Mouse (Mus musculus): ENCODE data around the gene Zbtb25. TPM values are rescaled to one million over a fixed set of nuclear protein-coding genes. Genes with fewer than 3 reads are reported as not detected.

The Zbtb25 gene
- polyA plus RNA-seq, 1 experiment from 2014 or later = 11.7 TPM

GRCm38 (mm10) chr12:76324679-76325431 lies 44.5 kb downstream of the Zbtb25 start, which contains the start of gene Akap5:
Gene Akap5 (plus strand): TSS chr12:76324891.
- no peaks in the 10 kb centered on the region for H3K9me3 ChIP-seq

DNA sequence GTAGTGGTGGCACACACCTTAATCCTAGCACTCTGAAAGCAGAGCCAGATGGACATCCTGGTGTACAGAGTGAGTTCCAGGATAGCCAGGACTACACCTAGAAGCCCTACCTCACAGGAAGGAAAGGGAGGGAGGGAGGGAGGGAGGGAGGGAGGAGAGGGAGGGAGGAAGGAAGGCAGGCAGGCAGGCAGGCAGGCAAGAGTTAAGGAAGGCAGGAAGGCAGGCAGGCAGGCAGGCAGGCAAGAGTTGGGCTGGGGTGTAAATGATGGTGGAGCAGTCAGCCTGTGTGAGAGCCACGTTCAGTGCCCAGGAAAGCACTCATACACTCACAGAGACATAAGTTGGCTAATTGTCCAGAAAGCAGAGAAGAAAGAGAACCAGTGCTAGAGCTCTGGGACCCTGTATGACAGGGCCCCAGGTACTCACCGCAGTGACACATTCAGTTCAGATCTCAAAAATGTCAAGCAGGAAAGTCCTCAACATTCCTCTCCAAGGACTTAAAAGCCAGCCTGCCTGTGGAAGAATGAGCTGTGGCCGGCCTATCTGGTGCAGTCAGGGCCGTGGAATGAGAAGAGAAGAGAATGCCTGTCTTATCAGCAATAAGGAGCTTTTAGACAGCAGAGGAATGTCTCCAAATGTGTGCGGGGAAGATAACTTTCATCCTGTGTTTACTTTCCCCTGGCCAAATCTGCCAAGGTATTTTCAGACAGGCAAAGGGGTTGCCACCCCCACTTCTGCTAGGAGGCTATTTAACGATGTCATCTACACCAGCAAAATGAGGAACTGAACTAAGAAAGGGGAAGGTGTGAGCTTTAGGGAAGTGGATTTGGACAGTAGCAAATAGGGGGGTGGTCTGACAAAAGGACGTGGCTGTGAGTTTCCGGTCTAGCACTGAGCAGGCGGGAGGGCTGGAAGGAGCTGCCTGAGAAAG lies 50.9 kb downstream of the Zbtb25 start:
- ATAC-seq = peak; percentile 57
- H3K4me3 ChIP-seq (replicated peaks) = no peak overlapping the region
- H3K27ac ChIP-seq = peak overlapping the region; percentile 36; the same call in 1 of the 2 replicates
- H3K4me1 ChIP-seq (replicated peaks) = no peaks in the 10 kb centered on the region
- no peak overlapping the region for H3K4me2 ChIP-seq (replicated peaks)
- H3K27me3 ChIP-seq (replicated peaks) = no peaks in the 10 kb centered on the region
- H3K9me3 ChIP-seq = no peaks in the 10 kb centered on the region
- 28% methylated on average over 9 of the region's 9 CpGs for WGBS
- no peak overlapping the region for H3K9ac ChIP-seq
- 0 out of 2 replicates have a peak, but pooled peaks cover 4% of the 10 kb centered on the region for H3K36me3 ChIP-seq

More at GRCm38 (mm10) chr12:76324679-76325431, 44.5 kb downstream of the Zbtb25 start, which contains the start of gene Akap5:
- Histone ChIP-seq H3K36me3 (0 out of 2 replicates have a peak, but pooled peaks cover 4% of the 10 kb centered on the region), H3K4me1 (replicated peaks) (0 out of 2 replicates have a peak, but pooled peaks cover 3% of the 10 kb centered on the region), H3K9ac (peak within 1 kb of the TSS; percentile 56), H3K4me3 (replicated peaks) (peak within 1 kb of the TSS; percentile 59), H3K4me2 (replicated peaks) (peak within 1 kb of the TSS; percentile 98), H3K27ac (no peak within 1 kb of the TSS), H3K27me3 (replicated peaks) (no peaks in the 10 kb centered on the region)
- under 1% methylated on average over 53 of the region's 53 CpGs for WGBS
- ATAC-seq = peak; percentile 96

GRCm38 (mm10) chr12:76311951-76312350 lies 57.5 kb downstream of the Zbtb25 start:
- 75% methylated on average over 8 of the region's 8 CpGs for whole genome bisulfite sequencing
- ATAC-seq = peak; percentile 50
- Histone ChIP-seq H3K9me3 (no peaks in the 10 kb centered on the region), H3K36me3 (no peaks in the 10 kb centered on the region), H3K4me3 (replicated peaks) (no peak overlapping the region), H3K4me1 (replicated peaks) (peaks cover 8% of the 10 kb centered on the region; the same call in 1 of the 2 replicates), H3K9ac (no peak overlapping the region), H3K4me2 (replicated peaks) (no peak overlapping the region), H3K27me3 (replicated peaks) (no peaks in the 10 kb centered on the region), H3K27ac (0 out of 2 replicates have a peak overlapping the region, but pooled peaks have one; percentile 20)

DNA sequence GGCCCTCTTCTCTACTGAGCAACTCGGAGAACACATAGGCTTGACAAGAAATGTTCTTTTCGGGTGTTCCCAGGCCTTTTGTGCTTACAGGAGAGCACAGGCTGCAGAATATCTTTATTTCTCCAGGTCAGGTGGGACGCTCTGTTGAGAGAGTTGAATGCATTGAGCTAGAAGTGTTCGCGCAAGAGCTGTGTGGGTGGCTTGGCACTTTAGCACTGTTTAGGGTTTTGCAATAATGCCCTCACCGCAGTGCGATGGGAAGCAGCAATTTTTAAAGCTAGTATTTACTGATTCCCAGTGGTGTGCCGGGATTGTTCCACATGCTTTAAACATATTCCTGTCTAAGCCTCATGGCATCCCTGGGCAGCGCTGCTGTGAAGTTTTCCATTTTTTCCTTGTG lies 58.2 kb downstream of the Zbtb25 start:
- ATAC-seq = no peak
- 87% methylated on average over 9 of the region's 9 CpGs for WGBS
- 0 out of 2 replicates have a peak overlapping the region, but pooled peaks have one; percentile 20 for H3K27ac ChIP-seq

GRCm38 (mm10) chr12:76310633-76311032 lies 58.8 kb downstream of the Zbtb25 start:
- H3K4me3 ChIP-seq (replicated peaks) = no peak overlapping the region
- ATAC-seq = no peak
- WGBS = 57% methylated on average over 6 of the region's 6 CpGs
- H3K9ac ChIP-seq = no peak overlapping the region
- no peaks in the 10 kb centered on the region for H3K9me3 ChIP-seq
- H3K27me3 ChIP-seq (replicated peaks) = no peaks in the 10 kb centered on the region
- no peak overlapping the region for H3K27ac ChIP-seq
- H3K36me3 ChIP-seq = no peaks in the 10 kb centered on the region; the same call in 1 of the 2 replicates
- H3K4me1 ChIP-seq (replicated peaks) = peaks cover 13% of the 10 kb centered on the region; the same call in 1 of the 2 replicates
- no peak overlapping the region for H3K4me2 ChIP-seq (replicated peaks)

More for the DNA sequence above, 58.2 kb downstream of the Zbtb25 start:
- H3K9me3 ChIP-seq = no peaks in the 10 kb centered on the region
- no peaks in the 10 kb centered on the region; the same call in 1 of the 2 replicates for H3K36me3 ChIP-seq
- no peak overlapping the region for H3K9ac ChIP-seq
- H3K27me3 ChIP-seq (replicated peaks) = no peaks in the 10 kb centered on the region
- H3K4me1 ChIP-seq (replicated peaks) = peaks cover 13% of the 10 kb centered on the region; the same call in 1 of the 2 replicates
- no peak overlapping the region for H3K4me3 ChIP-seq (replicated peaks)
- no peak overlapping the region for H3K4me2 ChIP-seq (replicated peaks)

DNA sequence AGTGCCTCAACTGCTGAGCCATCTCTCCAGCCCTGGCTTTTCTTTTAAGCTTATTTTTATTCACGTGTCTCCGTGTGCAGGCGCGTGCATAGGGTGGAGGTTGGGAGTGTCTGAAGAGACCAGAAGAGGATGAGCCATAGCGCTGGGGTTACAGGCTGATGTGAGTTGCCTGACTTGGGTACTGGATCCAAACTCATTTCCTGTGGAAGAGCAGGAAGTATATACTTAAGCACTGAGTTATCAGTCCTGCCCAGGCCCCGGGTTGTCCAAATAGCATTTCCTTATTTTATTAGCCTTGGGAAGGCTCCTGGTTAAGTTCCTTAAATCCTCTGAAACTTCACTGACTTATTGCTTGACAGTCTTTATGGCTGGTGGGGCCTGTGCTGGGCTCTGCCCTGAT lies 59.4 kb downstream of the Zbtb25 start:
- WGBS = 62% methylated on average over 6 of the region's 6 CpGs
- H3K27ac ChIP-seq = no peak overlapping the region
- no peaks in the 10 kb centered on the region; the same call in 1 of the 2 replicates for H3K36me3 ChIP-seq

GRCm38 (mm10) chr12:76308436-76308835 lies 61.0 kb downstream of the Zbtb25 start:
- WGBS = 80% methylated on average over 5 of the region's 5 CpGs
- Histone ChIP-seq H3K4me1 (replicated peaks) (peaks cover 13% of the 10 kb centered on the region; the same call in 1 of the 2 replicates), H3K4me2 (replicated peaks) (no peak overlapping the region), H3K4me3 (replicated peaks) (no peak overlapping the region), H3K36me3 (no peaks in the 10 kb centered on the region; the same call in 1 of the 2 replicates), H3K9me3 (no peaks in the 10 kb centered on the region), H3K27me3 (replicated peaks) (no peaks in the 10 kb centered on the region), H3K27ac (peak overlapping the region; percentile 66), H3K9ac (no peak overlapping the region)
- no peak for ATAC-seq

More for the DNA sequence above, 59.4 kb downstream of the Zbtb25 start:
- Histone ChIP-seq H3K4me1 (replicated peaks) (peaks cover 13% of the 10 kb centered on the region; the same call in 1 of the 2 replicates), H3K4me3 (replicated peaks) (no peak overlapping the region), H3K27me3 (replicated peaks) (no peaks in the 10 kb centered on the region), H3K4me2 (replicated peaks) (no peak overlapping the region), H3K9ac (no peak overlapping the region), H3K9me3 (no peaks in the 10 kb centered on the region)
- no peak for ATAC-seq

DNA sequence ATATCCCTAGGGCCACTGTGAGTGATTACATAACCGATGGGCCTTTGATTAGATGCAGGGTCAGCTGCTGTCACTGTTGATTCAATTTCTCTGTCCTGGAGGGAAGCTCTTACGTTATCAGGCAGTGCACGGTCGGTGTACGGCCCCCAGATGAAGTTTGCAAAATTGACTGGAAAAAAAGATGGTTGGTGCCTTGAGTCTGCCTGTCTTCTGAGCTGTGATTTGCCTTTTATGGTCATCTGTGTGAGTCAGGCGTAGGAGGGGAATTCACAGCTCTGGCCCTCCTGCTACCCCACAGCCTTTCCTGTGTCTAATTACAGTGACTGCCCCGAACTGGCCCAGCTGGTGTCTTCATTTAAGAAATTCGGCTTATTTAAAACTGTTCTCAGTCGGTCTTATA lies 61.4 kb downstream of the Zbtb25 start:
- Histone ChIP-seq H3K27ac (peak overlapping the region; percentile 66), H3K4me2 (replicated peaks) (no peak overlapping the region), H3K27me3 (replicated peaks) (no peaks in the 10 kb centered on the region), H3K4me1 (replicated peaks) (peaks cover 13% of the 10 kb centered on the region; the same call in 1 of the 2 replicates), H3K9ac (no peak overlapping the region), H3K36me3 (no peaks in the 10 kb centered on the region; the same call in 1 of the 2 replicates), H3K4me3 (replicated peaks) (no peak overlapping the region), H3K9me3 (no peaks in the 10 kb centered on the region)
- ATAC-seq = peak; percentile 63
- WGBS = 29% methylated on average over 9 of the region's 9 CpGs

- peaks cover 13% of the 10 kb centered on the region; the same call in 1 of the 2 replicates for H3K4me1 ChIP-seq (replicated peaks)
- 74% methylated on average over 9 of the region's 9 CpGs for WGBS
- peak overlapping the region; percentile 49 for H3K27ac ChIP-seq
- no peak overlapping the region for H3K9ac ChIP-seq
- no peak overlapping the region for H3K4me2 ChIP-seq (replicated peaks)
- ATAC-seq = no peak
- no peaks in the 10 kb centered on the region for H3K9me3 ChIP-seq
- no peaks in the 10 kb centered on the region; the same call in 1 of the 2 replicates for H3K36me3 ChIP-seq
- H3K4me3 ChIP-seq (replicated peaks) = no peak overlapping the region
- no peaks in the 10 kb centered on the region for H3K27me3 ChIP-seq (replicated peaks)
Observed at GRCm38 (mm10) chr12:76306852-76307561, 62.4 kb downstream of the Zbtb25 start.

DNA sequence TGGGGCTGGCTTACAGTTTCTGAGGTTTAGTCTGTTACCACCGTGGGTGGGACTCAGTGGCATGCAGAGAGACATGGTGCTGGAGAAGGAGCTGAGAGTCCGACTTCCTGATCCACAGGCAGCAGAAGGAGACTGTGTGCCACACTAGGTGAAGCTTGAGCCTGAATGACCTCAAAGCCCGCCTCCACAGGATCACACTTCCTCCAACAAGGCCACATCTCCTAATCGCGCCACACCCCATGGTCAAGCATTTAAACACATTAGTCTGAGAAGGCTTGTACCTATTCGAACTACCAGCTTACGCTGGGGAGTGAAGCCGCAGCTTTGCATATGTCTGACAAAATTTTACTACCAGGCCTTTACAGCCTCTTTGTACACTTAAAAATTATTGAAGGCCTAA lies 64.3 kb downstream of the Zbtb25 start:
- Histone ChIP-seq H3K27me3 (replicated peaks) (no peaks in the 10 kb centered on the region), H3K9ac (no peak overlapping the region), H3K4me1 (replicated peaks) (peaks cover 8% of the 10 kb centered on the region; the same call in 1 of the 2 replicates), H3K4me2 (replicated peaks) (no peak overlapping the region), H3K9me3 (no peaks in the 10 kb centered on the region), H3K27ac (no peak overlapping the region), H3K4me3 (replicated peaks) (no peak overlapping the region), H3K36me3 (no peaks in the 10 kb centered on the region; the same call in 1 of the 2 replicates)
- no peak for ATAC-seq
- 90% methylated on average over 8 of the region's 8 CpGs for WGBS

- Histone ChIP-seq H3K9ac (no peak overlapping the region), H3K4me2 (replicated peaks) (no peak overlapping the region), H3K9me3 (no peaks in the 10 kb centered on the region), H3K4me1 (replicated peaks) (peaks cover 8% of the 10 kb centered on the region; the same call in 1 of the 2 replicates), H3K27me3 (replicated peaks) (no peaks in the 10 kb centered on the region), H3K4me3 (replicated peaks) (no peak overlapping the region), H3K36me3 (no peaks in the 10 kb centered on the region; the same call in 1 of the 2 replicates), H3K27ac (no peak overlapping the region)
- no peak for ATAC-seq
- WGBS = 79% methylated on average over 4 of the region's 4 CpGs
Observed at GRCm38 (mm10) chr12:76304199-76304598, 65.2 kb downstream of the Zbtb25 start.

All from intestine, embryonic 15.5 days (tissue).